Mouse (Mus musculus) CD4-positive, CD25-positive, alpha-beta regulatory T cell (primary cell): Measurements from ENCODE around the gene Vmn1r27. TPM values are rescaled to one million over a fixed set of nuclear protein-coding genes. Genes with fewer than 3 reads are reported as not detected.

Source experiments
- polyA plus RNA-seq: library from polyadenylated mRNA; unstranded; fragments of 100-300 nt; shearing (Covaris generic); gene quantifications from one replicate; pipeline ENCODE4 v1.2.1, GENCODE M21; 2017

Gene Vmn1r27
- not detected for polyA plus RNA-seq

GRCm38 (mm10) chr6:58218721-58219120 is at the start of gene Vmn1r27:
Gene Vmn1r27, minus strand, starts transcription at chr6:58218821.

GRCm38 (mm10) chr6:58261737-58262136 is 43.1 kb upstream of the Vmn1r27 start, which contains the start of gene Vmn1r28:
Gene Vmn1r28, plus strand, starts transcription at chr6:58262037.

Other genes with a start within 250 kb of the Vmn1r27 start
- not detected for gene Vmn1r25, start 238.0 kb downstream of the Vmn1r27 start, polyA plus RNA-seq
- not detected for gene Vmn1r26, start 203.7 kb downstream of the Vmn1r27 start, polyA plus RNA-seq
- gene Vmn1r28, start 43.2 kb upstream of the Vmn1r27 start, polyA plus RNA-seq: not detected
- not detected for gene Vmn1r29, start 82.7 kb upstream of the Vmn1r27 start, polyA plus RNA-seq
- gene Vmn1r30, start 224.6 kb upstream of the Vmn1r27 start, polyA plus RNA-seq: not detected